Mouse (Mus musculus): ENCODE measurements around the gene Rab14.

DNA sequence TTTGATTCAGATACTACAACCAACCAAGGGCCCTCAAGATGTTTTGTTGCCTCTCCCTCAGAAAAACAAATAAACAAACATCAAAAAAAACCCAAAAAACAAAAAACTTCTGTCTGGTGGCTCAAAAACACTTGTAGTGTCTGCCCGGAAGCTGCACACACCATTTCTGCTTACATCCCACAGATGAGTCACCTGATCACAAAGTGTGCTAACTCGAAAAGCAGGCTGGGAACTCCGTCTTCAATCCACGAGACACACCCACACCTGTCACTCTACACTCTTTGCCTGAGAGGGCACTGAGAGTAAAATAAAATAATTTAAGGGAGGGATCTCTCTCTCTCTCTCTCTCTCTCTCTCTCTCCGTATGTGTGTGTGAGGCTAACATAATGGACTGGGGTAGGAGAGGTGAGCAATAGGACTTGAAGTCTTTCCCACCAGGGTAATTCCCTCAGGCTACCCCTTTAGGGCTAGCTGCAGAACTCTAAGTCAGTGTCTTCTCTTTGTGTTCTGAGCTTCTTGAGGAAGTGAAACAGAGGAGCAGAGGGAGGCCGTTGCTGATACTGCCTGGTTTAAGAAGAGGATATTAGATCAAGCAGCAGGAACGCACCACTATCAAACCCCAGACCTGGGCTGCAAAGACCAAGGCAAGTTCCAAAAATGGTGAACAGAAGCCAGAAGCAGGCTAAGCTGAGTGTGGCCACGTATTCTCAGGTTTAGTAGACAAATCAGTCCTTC is 8.2 kb upstream of the Rab14 start:
- TF ChIP-seq CTCF (IDR thresholded peaks at IDR 0.05; ENCODE audit: low read depth, low read length) (no peak), GATA1 (IDR thresholded peaks at IDR 0.05; ENCODE audit: borderline replicate concordance, low read length) (no peak)

Data from G1E (cell line).